Mouse (Mus musculus): ENCODE results near the gene Prkag2.
"Not testable (repeated sequence)": the region's sequence is repeated elsewhere in the genome, so short reads cannot be mapped to it uniquely, and the experiment has no call there.

Gene Prkag2

DNA sequence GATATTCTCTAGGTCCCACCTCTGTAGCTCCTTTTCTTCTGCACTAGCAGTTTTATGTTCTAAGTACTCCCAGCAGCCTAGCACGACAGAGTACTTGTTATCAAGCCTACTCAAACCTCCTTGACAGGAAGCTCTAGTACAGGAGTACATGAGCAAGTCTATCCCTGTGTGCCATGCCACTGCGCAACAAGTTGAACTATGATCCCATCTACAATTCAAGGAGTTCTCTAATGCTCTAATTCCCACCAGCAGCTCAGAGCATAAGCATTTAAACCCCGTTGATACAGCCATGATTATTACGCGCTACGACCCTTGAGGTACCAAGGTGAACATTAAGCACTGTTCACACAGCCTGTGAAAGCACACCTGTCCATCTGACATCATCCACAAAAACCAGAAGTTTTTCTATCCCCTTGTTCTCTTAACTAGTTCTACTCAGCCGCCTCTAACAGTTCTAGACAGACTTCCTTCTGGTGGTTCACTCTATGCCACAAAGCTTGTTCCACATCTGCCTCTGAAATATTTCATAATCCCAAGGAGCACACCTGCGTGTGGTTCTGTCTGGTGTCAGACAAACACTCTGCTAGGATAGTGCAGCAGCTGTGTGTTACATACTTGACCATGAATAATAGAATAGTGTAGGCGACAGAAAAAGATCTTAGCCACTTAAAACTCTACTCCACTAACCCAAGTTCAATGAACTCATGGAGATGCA is 274.2 kb downstream of the Prkag2 start:
- ChIA-PET POLR2A (interaction anchor here in 3 of 4 experiments (0.5 to 3.4 kb wide), 10 partner anchors 9 to 706 kb away, joined by 4 to 20 read pairs (median 7); partner anchors contain the start of gene Rheb (in 2 of the 3)), CTCF (interaction anchor here in 1 of 4 experiments (0.6 kb wide), 1 partner anchor 10 kb away, joined by 3 read pairs; no protein-coding TSS in a partner anchor)

DNA sequence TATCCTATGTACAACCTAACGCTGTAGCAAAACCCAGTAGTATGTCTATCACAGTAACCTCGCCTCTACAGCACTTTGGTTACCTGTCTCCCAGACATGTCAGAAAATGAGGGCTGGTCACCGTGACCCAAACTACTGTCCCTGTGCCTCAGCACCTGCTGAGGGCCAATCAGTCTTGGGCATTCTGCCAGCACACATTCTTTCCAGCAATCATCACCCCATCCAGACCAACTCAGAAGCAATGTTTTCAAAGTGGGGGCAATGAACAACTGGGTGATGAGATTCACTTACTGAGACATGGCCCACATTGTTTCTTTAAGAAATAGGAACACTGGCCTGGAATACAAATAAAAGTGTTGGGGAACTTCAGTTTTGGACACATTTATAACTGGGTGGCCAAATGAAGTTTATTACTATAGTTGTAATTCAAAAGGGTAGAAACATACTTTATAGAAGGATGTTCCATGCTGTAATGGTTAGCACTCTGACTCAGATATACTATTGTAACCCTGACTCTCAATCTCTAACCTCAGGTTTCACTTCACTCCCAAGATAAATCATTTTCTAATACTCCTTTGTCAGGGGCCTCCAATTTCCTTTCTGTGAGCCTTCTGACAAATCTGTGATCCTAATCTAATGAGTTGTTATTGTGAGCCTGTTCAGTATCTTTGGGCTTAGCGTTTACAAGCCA is 274.9 kb downstream of the Prkag2 start:
- CTCF ChIA-PET, result no interaction called here
- POLR2A ChIA-PET, result interaction anchor here in 1 of 4 experiments (0.5 to 3.4 kb wide), 5 partner anchors 13 to 881 kb away, joined by 3 to 20 read pairs (median 5); partner anchors contain the start of gene Rheb

DNA sequence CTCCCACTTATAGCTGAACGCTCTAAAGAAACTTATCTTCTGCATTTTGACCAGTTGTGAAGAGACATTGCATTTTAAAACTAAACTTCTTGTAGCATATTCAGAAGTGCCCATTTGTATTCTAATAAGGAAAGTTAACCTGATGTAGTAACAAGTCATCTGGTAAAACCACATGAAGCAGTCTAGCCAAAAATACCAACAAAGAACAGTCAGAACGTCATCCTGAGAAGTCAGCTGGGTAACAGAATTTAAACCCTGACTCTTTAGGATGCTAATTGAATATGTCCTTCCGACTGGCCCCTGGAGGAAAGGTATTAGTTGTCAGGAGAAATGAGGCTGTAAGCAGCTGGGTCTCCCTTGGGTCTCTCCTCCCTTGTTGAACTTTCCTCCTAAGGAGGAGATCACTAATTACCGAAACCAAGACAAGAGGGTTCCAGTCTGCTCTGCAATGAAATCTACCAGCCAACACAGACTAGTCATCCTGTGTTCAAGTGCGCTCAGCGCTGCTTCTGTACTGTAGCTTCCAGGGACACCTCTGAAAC is 276.5 kb downstream of the Prkag2 start:
- CTCF ChIA-PET, result interaction anchor here in 3 of 4 experiments (0.5 to 1.2 kb wide), 4 partner anchors 44 to 1003 kb away, joined by 3 read pairs; no protein-coding TSS in a partner anchor
- POLR2A ChIA-PET, result interaction anchor here in 3 of 4 experiments (0.7 to 1.9 kb wide), 7 partner anchors 9 to 440 kb away, joined by 3 to 8 read pairs (median 3); partner anchors contain the start of gene Rheb (in 1 of the 3)

DNA sequence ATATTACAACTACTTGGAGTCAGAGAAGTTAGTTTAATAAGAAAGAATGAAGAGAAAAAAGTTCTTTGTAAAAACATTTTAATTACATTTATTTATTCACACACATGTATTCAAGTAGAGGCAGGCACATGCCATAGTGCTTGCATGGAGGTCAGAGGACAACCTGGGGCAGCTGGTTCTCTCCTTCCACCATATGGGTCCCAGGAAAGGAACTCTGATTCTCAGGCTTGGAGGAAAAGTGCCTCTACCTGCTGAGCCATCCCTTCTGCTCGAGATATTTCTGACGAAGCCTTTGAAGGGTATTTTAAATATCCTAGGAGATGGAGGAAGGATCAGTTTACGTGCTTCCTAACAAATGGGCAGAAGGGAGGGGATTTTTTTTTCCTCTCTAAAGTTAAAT is 277.7 kb downstream of the Prkag2 start:
- ChIA-PET POLR2A (no interaction called here), CTCF (no interaction called here)

DNA sequence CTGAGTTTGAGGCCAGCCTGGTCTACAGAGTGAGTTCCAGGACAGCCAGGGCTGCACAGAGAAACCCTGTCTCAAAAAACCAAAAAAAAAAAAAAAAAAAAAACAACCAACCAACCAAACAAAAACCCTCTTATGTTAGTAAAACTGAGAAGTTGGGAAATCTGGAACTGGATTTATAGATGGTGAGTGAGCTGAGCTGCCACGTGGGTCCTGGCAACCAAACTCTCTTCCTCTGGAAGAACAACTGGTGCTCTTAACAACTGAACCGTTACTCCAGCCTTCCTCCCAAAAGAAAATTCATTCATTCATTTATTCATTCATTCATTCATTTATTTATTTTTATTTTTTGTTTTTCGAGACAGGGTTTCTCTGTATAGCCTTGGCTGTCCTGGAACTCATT is 278.2 kb downstream of the Prkag2 start:
- CTCF ChIA-PET, POLR2A ChIA-PET: not testable (repeated sequence)

DNA sequence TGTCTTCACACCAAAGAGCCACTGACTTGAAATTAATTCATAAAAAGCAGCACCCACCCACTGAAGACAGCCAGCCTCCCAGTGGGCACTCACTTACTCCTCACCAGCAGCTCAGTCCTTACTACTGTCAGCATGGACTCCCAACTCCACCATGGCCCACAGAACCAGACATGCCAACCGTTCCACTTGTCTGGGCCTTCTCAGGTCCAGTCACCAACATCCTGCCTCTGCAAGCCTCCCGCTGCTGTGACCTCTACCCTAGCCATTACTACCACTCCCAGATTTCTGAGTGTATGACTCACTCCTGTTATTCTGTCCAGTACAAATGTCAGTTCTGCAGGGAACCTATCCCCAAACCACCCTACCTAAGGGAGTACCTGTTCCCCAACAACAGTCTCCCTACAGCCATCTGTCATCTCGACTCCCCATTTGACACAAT is 279.0 kb downstream of the Prkag2 start:
- CTCF ChIA-PET, result interaction anchor here in 2 of 4 experiments (0.5 to 1.2 kb wide), 2 partner anchors 21 to 47 kb away, joined by 3 read pairs; partner anchors contain the start of gene Rheb (in 1 of the 2)
- POLR2A ChIA-PET, result interaction anchor here in 2 of 4 experiments (0.9 to 3.4 kb wide), 6 partner anchors 10 to 135 kb away, joined by 3 to 17 read pairs (median 4); partner anchors contain the start of gene Rheb (in 2 of the 2)

DNA sequence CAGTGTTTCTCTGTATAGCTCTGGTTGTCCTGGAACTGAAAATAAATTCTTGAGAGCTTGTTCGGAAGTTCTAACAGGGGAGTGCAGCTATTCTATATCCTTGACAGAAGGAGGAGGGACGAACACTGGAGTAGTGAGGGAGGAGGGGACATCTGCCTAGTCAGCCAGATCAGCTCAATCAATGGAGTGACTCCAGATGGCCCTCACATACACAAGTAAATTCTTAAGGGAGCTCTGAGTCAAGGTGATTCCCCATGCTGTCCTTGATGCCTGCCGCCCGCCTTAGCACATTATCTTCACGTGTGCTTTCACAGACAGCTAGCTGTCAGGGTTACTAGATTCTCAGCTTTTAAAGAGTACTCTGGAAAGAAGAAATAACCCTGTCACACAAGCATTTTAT is 279.8 kb downstream of the Prkag2 start:
- ChIA-PET POLR2A (interaction anchor here in 2 of 4 experiments (0.9 to 3.4 kb wide), 6 partner anchors 9 to 134 kb away, joined by 3 to 17 read pairs (median 4); partner anchors contain the start of gene Rheb (in 2 of the 2)), CTCF (interaction anchor here (0.6 to 1.2 kb wide), 5 partner anchors 22 to 218 kb away, joined by 3 read pairs; partner anchors contain the start of gene Rheb (in 1 of the 4))

DNA sequence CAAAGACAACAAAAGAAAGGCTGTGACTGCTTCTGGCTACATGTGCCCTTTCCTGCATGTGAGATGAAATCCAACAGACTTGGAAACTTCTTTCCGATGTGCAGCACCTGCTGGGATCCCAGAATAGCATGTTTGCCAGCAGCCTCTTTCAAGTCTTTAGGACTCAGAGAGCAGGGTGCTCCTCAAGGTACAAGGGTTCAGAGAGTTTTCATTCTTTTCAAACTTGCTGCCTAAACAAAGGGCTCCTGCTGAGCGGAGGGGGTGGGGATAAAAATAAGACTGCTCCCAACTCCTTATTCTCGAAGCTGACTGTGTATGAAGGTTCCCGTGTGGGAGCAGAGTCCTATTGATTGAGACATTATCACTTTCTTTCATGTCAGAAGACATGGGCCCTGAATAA is 283.3 kb downstream of the Prkag2 start:
- ChIA-PET POLR2A (interaction anchor here in 2 of 4 experiments (0.8 to 1.4 kb wide), 6 partner anchors 10 to 190 kb away, joined by 3 to 5 read pairs (median 3); partner anchors contain the start of gene Rheb (in 2 of the 2)), CTCF (interaction anchor here in 1 of 4 experiments (2.0 kb wide), 1 partner anchor 11 kb away, joined by 4 read pairs; no protein-coding TSS in a partner anchor)

DNA sequence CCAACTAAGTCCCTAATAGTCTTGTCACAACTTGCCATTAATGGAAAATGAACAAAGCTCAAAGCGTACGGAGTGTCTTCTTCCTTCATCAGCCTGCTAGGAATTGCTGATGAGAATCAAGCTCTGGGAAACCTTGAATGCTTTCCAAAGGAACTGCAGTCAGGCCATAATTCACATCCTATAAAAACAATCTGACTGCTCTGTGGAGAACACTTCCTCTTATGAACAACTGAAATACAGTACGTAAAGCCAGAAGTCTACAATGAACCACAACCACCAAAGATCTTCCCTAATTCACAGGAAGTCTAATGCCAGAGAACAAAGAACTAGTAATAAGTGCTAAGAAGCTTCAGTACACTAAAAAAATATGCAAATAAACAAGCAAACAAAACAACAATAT is 286.5 kb downstream of the Prkag2 start:
- POLR2A ChIA-PET, result interaction anchor here in 3 of 4 experiments (0.9 to 1.8 kb wide), 3 partner anchors 29 to 128 kb away, joined by 3 to 5 read pairs (median 4); partner anchors contain the start of genes Nub1 (in 1 of the 3) and Rheb (in 1 of the 3)
- CTCF ChIA-PET, result no interaction called here

DNA sequence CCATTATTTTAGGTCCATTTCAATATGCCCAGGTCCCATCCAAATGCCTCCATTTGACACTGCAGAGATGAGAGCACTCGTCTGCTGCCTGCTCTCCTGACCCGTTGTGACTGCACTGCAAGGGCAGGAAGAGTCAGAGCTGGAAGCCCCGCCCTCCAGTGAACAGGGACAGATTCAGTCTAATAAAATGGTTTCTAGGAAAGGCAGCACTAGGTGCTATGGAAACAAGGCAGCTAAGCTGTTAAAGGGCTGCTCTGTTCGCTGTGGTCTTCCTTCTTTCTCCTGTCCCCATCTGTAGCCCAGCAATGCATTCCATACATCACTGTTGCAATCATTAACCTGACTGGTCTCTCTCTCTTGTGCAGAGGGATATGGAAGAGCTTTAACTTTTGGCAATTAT is 287.4 kb downstream of the Prkag2 start:
- ChIA-PET POLR2A (no interaction called here), CTCF (no interaction called here)
